Mouse (Mus musculus) kidney, adult 18-20 months (tissue): ENCODE results near the gene Magee1.
"Not testable (repeated sequence)": the region's sequence is repeated elsewhere in the genome, so short reads cannot be mapped to it uniquely, and the experiment has no call there.

Experiments used
- DNase-seq: peaks from one replicate; pipeline ENCODE4 v3.0.0; 2021

Magee1 gene

DNA sequence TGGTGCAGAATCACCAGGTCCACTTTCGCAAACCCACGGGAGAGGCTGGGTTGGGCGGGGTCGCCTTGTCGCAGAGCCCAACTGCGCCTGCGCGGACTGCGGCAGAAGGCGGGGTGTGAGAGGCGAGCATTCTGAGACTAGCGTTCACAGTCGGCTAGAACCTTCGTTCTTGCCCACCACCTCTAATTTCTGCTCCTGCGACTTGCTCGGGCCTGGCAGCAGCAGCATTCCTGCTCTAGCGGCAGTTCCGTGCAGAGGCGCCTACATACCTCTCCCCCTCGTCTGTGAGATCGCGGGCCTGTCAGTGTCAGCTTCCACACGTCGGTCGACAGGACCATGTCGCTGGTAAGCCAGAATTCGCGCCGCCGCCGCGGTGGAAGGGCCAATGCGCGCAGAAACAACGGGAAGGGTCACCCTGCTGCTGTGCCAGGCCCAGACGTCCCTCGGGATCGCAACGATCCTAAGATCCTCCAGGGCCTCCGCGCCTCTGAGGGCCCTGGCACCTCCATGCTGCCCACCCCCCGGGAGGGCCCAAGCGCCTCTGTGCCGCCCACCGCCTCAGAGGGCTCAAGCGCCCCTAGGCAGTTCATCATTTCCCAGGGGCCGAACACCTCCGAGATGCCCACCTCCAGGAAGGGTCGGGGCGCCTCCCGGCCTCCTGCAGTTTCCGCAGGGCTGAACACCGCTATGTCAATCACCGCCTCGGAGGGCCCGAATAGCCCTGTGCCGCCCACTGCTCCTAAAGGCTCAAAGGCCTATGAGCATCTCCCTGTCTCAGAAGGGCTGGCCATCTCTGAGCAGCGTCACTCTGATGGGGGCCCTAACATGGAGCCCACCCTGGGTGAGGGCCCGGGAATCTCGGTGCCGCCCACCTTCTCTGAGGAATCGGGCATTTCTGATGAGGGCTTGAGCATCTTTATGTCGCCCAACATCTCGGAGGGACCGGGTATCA is at the start of gene Magee1:
TSS of gene Magee1 (plus strand) at position 104 of the 952 bp plus-strand sequence.
- peak; percentile 69 for DNase-seq

GRCm38 (mm10) chrX:105079151-105079550 is 41.0 kb upstream of the Magee1 start:
- no peak for DNase-seq

- DNase-seq, result peak; percentile 93
Observed at GRCm38 (mm10) chrX:105079615-105080092, 40.5 kb upstream of the Magee1 start, which contains the start of gene Pbdc1. Gene Pbdc1 (plus strand): TSS chrX:105079756.

DNA sequence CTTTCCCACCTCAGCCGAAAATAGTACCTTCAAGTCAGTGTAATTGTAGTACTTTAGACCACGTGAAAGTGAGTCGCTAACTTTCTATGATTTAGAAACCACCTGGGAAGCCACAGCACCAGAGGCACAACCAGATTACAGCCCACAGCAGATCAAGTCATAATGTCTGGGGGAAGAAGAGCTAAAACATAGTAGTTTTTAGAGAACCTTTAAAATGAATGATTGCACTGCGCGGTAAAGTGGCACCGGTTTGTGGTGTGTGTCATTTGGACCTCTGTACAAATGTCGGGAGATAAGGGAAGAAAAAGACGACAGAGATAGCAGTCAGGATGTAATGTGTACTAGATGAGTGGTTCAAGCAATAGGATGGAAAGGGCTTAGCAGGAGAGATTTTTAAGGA is 40.1 kb upstream of the Magee1 start:
- no peak for DNase-seq

DNA sequence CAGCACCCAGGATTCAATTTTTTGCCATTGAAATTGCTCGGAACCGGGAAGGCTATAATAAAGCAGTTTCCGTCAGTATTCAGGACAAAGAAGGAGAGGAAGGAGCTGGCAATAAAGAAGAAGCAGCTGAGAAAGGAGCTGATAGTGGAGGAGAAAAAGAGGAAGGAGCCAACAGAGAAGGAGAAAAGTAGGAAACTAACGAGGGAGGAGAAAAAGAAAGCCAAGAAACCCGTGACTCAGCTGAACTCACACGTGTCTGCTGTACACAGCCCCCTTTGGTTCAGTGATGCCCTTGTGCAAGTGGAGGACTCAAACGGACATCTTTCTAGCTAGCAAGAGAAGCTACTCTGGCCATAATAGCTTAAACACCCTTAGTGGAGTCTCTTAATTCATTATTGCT is 37.2 kb upstream of the Magee1 start:
- not testable (repeated sequence) for DNase-seq

DNA sequence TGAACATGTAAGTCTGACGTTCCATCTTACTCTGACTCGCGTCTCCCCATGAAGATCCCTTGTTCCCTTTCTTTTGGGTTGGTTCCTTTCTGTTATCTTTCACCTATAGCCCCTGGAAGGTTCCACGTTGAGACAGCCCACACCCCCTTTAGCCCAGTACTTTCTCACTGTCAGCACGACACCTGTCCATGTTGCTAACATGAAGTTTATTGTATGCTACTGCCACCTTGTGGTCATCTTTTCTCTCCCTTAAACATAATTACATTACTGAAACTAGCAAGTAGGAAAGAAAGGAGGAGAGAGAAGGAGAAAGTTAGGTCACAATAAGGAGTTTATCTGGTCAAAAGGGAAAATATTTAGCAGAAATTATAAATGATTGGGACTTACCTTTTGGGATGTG is 16.0 kb upstream of the Magee1 start:
- peak; percentile 19 for DNase-seq

DNA sequence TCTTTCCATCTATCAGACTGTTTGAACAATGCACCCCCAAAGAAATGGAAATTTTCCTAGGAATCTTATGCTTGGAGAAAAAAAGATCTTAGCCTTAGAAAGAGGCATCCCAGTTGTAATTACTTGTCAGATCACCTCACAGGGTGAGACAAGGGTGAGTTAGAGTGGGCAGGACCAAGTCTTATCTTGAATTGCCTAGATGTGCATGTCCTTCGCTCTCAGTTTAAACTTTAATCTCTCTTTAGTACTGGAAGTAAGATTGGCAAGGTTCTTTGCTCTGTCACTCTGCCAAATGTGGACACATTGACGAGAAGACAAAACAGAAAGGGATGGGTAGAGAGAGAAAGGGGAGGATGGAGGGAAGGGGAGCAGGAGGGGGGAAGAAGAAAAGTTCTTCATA is 5.2 kb upstream of the Magee1 start:
- DNase-seq, result no peak

DNA sequence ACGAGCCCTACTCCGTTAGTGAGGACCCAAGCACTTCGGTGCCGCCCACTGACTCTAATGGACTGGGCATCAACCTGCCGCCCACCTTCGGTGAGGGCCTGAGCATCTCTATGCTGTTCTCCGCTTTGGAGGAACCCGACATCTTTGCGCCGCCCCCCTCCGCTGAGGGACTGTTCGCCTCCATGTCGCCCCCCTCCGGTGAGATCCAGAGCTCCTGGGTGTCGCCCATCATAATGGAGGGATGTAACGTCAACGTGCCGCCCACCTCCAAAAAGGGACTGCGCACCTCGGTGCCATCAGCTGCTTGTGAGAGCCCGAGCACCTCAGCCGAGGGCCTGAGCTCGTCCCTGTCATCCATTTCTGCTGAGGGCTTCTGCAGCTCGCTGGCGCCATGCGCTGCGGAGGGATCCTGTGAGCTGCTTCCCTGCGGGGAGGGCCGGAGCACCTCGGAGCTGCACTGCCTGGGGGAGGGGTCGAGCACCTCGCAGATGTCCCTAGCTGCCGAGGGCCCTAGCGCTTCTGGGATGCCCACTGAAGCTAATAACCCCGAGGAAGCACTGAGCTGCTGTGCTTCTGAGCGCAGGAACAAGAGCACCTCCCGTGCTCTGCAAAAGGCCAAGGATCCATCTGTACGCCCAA is 1.2 kb downstream of the Magee1 start:
- peak; percentile 64 for DNase-seq

DNA sequence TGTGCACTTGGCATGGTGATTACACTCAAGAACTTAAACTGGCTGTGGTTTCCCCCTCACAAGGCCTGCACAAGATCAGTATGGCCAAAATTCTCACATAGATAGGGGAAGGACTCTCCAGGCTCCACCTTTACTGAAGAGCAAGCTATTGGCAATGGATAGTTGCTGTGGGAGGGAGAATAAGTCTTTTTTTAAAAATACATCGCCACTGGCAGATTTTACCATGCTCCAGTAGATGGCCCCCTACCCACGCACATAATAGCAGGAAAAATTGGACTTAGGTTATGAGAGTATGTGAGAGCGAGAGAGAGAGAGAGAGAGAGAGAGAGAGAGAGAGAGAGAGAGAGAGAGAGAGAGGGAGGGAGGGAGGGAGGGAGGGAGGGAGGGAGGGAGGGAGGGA is 4.7 kb downstream of the Magee1 start:
- no peak for DNase-seq

DNA sequence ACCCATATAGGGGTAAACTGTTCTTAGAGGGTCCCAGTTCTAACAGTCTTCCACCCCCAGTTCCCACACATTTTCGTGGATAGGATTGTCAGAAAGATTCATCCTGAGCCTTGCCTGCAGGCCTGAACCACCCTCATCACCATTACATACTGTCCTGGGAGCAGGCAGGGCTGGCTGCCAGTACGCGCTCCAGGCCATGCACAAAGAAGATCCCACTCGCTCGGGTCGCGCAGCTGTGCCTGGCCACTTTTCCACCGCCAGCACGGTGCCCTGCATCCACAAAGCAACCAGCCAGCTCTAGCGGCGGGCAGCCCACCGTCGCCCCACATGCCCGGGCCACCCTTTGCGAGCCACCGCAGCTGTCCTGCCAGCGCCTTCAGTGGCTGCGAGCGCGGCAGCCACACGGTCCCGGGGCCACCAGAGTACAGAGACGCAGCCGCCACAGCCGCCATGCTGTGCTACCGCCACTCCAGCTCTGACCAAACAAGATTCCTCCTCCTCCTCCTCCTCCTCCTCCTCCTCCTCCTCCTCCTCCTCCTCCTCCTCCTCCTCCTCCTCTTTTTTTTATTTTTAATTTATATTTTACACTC is 31.8 kb downstream of the Magee1 start:
- no peak for DNase-seq

DNA sequence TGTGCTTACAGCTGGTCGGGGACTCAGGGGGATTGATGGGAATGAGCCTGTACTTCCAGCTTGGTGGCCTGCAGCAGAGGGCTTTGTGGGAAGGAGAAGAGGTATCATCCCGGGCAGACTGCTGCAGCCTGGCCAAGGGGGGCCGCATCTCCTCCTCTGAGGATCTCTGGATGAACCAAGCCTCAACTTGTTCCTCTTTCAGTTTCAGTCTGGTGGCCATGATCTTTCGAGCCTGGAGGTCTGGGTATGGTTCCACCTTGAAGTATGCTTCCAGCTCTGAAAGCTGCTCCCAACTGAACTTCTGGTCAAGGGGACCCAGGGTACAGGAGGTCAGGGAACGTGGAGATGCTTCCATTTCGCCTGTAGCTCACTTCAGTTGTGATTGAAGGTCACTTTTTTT is 44.8 kb downstream of the Magee1 start:
- not testable (repeated sequence) for DNase-seq

- DNase-seq, result no peak
Observed at GRCm38 (mm10) chrX:105167217-105167616, 47.0 kb downstream of the Magee1 start.
